Mouse (Mus musculus) midbrain, embryonic 11.5 days (tissue): ENCODE results near the gene Mef2d. TPM values are rescaled to one million over a fixed set of nuclear protein-coding genes. Genes with fewer than 3 reads are reported as not detected.
A peak's percentile ranks its signal among the peaks of the same experiment; 100 is the strongest.

Experiments
- ATAC-seq: fragments of 200-750 bp; cut with Nextera tagmentation; 2 replicates; pipeline ENCODE4 v1.8.0; 2017; ENCODE audit warnings: moderate TSS enrichment, moderate library complexity; ENCODE audit not compliant: low FRiP score
- DNase-seq: peaks from one replicate; pipeline ENCODE4 v3.0.0; 2015; ENCODE audit warnings: low spot score; ENCODE audit errors: missing footprints
- H3K27ac ChIP-seq: fragments of 300-500 bp; sonication (generic); 2 replicates; pipeline ENCODE4 v1.5.1; 2014; ENCODE audit warnings: low read depth, low read length
- H3K27me3 ChIP-seq: fragments of 300-500 bp; sonication (generic); 2 replicates; pipeline ENCODE4 v1.6.1; 2014; ENCODE audit warnings: mild to moderate bottlenecking, low read length, moderate library complexity, mixed read lengths; ENCODE audit not compliant: control insufficient read depth, insufficient read depth
- H3K36me3 ChIP-seq: fragments of 300-500 bp; sonication (generic); 2 replicates; pipeline ENCODE4 v1.6.1; 2014; ENCODE audit warnings: mild to moderate bottlenecking, low read length, moderate library complexity, mixed read lengths; ENCODE audit not compliant: control insufficient read depth, insufficient read depth
- H3K4me1 ChIP-seq: fragments of 300-500 bp; sonication (generic); 2 replicates; pipeline ENCODE4 v1.6.1; 2014; ENCODE audit warnings: low read length; ENCODE audit not compliant: control insufficient read depth, insufficient read depth
- H3K4me2 ChIP-seq: fragments of 300-500 bp; sonication (generic); 2 replicates; pipeline ENCODE4 v1.6.1; 2014; ENCODE audit warnings: mild to moderate bottlenecking, moderate library complexity
- H3K4me3 ChIP-seq: fragments of 300-500 bp; sonication (generic); 2 replicates; pipeline ENCODE4 v1.5.1; 2014; ENCODE audit warnings: low read depth, low read length
- H3K9ac ChIP-seq: fragments of 300-500 bp; sonication (generic); 2 replicates; pipeline ENCODE4 v1.6.1; 2014; ENCODE audit warnings: low read length
- H3K9me3 ChIP-seq: fragments of 300-500 bp; sonication (generic); 2 replicates; pipeline ENCODE4 v1.6.1; 2016; ENCODE audit warnings: low read length; ENCODE audit not compliant: control insufficient read depth
- WGBS: fragments of 180-500 bp; shearing (Covaris S2); extraction: QIAGEN DNeasy Blood & Tissue Kit; methylation state at CpG from one replicate; pipeline ENCODE4 v1.1.7; 2014; 5-methylcytosine and 5-hydroxymethylcytosine counted together
- polyA plus RNA-seq: library from polyadenylated mRNA; unstranded; fragments of >200 nt; fragmentation: Nextera tagmentation; extraction: Ambion mirVana; gene quantifications from 2 replicates; pipeline ENCODE4 v1.2.1, GENCODE M21; 2014

Mef2d gene
- polyA plus RNA-seq, 1 experiment from 2014 or later = 10.9 TPM

GRCm38 (mm10) chr3:88205176-88205562 is 63.0 kb downstream of the Mef2d start:
- H3K27ac ChIP-seq = peak overlapping the region; percentile 89
- H3K4me3 ChIP-seq = no peak overlapping the region
- H3K9ac ChIP-seq = peak overlapping the region; percentile 45; the same call in 1 of the 2 replicates
- WGBS = 2% methylated on average over 4 of the region's 4 CpGs
- H3K27me3 ChIP-seq = peaks cover 99% of the 10 kb centered on the region
- peak overlapping the region; percentile 21; the same call in 1 of the 2 replicates for H3K4me2 ChIP-seq
- H3K36me3 ChIP-seq = no peaks in the 10 kb centered on the region
- ATAC-seq (0 out of 2 replicates have a peak, but pooled peaks have one; percentile 17), DNase-seq (peak; percentile 88)
- peaks cover 43% of the 10 kb centered on the region for H3K4me1 ChIP-seq
- no peaks in the 10 kb centered on the region for H3K9me3 ChIP-seq

DNA sequence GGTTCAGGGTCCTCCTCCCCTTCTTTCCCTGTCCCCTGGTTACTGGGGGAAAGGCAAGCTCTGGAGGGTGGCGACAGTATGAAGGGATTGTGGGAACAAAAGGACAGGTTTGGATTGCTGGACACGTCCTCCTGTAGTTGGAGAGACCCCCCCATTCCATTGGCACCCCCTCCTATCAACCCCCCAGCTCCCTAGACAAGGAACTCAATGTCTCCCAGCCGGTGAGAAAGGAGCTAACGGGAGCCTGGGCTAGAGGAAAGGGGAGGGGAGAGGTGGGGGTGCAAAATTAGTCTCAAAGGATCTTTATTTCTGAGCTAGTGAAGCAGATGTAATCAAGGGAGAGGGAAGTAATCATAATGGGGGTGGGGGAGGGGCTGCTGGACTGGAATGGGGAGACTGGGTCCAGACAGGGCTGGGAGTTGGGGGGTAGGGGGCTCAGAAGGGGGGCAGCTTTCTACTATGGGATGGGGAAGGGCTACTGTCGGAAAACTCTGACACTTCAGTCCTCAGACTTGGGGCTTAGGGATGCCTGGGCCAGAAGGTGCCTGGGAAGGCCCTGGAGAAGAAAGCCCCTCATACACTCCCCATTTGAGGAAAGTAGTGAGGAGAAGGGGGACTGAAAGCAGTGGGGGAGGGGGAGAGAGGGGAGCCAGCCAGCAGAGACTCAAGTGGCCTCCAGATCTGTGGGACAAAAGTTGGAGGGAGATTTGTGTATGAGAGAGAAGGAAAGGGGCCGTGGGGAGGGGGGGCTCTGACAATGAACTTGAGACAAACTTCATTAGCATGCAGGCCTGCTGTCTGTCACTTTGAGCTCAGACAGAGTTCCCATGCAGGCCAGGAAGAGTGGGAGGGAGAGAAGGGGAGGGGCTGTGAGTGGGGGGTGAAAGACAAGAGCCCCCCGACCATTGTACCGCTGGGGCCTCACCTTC is 63.7 kb downstream of the Mef2d start:
- Histone ChIP-seq H3K27ac (peak overlapping the region; percentile 89), H3K9ac (peak overlapping the region; percentile 72; the same call in 1 of the 2 replicates), H3K4me3 (no peak overlapping the region; the same call in 1 of the 2 replicates), H3K27me3 (peaks cover 99% of the 10 kb centered on the region), H3K4me2 (peak overlapping the region; percentile 44), H3K4me1 (peaks cover 40% of the 10 kb centered on the region), H3K9me3 (no peaks in the 10 kb centered on the region), H3K36me3 (no peaks in the 10 kb centered on the region)
- peak; percentile 80 for ATAC-seq
- under 1% methylated on average over 8 of the region's 8 CpGs for WGBS
- peak; percentile 94 for DNase-seq

- peak overlapping the region; percentile 44; the same call in 1 of the 2 replicates for H3K4me3 ChIP-seq
- no peaks in the 10 kb centered on the region for H3K9me3 ChIP-seq
- 1% methylated on average over 3 of the region's 3 CpGs for WGBS
- no peaks in the 10 kb centered on the region for H3K36me3 ChIP-seq
- peak overlapping the region; percentile 89 for H3K27ac ChIP-seq
- peak overlapping the region; percentile 72; the same call in 1 of the 2 replicates for H3K9ac ChIP-seq
- ATAC-seq (peak; percentile 36; the same call in 1 of the 2 replicates), DNase-seq (no peak)
- H3K4me2 ChIP-seq = peak overlapping the region; percentile 44
- H3K27me3 ChIP-seq = peaks cover 99% of the 10 kb centered on the region
- H3K4me1 ChIP-seq = peaks cover 36% of the 10 kb centered on the region
These were observed 64.3 kb downstream of the Mef2d start for GRCm38 (mm10) chr3:88206500-88206899.

- Histone ChIP-seq H3K4me2 (peak overlapping the region; percentile 44), H3K9ac (peak overlapping the region; percentile 72), H3K27me3 (peaks cover 99% of the 10 kb centered on the region), H3K27ac (peak overlapping the region; percentile 89), H3K36me3 (no peaks in the 10 kb centered on the region), H3K9me3 (no peaks in the 10 kb centered on the region), H3K4me1 (peaks cover 34% of the 10 kb centered on the region), H3K4me3 (peak overlapping the region; percentile 44)
- 2% methylated on average over 14 of the region's 14 CpGs for WGBS
- ATAC-seq = peak; percentile 12; the same call in 1 of the 2 replicates
- DNase-seq = peak; percentile 93
These were observed 64.8 kb downstream of the Mef2d start for GRCm38 (mm10) chr3:88206901-88207371.

- Histone ChIP-seq H3K4me1 (peaks cover 34% of the 10 kb centered on the region), H3K4me3 (peak overlapping the region; percentile 44), H3K36me3 (no peaks in the 10 kb centered on the region), H3K27me3 (peaks cover 99% of the 10 kb centered on the region), H3K9ac (peak overlapping the region; percentile 72), H3K4me2 (peak overlapping the region; percentile 44), H3K27ac (peak overlapping the region; percentile 89), H3K9me3 (no peaks in the 10 kb centered on the region)
- ATAC-seq (peak; percentile 20; the same call in 1 of the 2 replicates), DNase-seq (peak; percentile 89)
- WGBS = under 1% methylated on average over 14 of the region's 15 CpGs
These were observed 65.4 kb downstream of the Mef2d start for GRCm38 (mm10) chr3:88207451-88208100.

- Histone ChIP-seq H3K27ac (no peak overlapping the region), H3K4me2 (peak overlapping the region; percentile 44), H3K9me3 (no peaks in the 10 kb centered on the region), H3K27me3 (peaks cover 98% of the 10 kb centered on the region), H3K36me3 (no peaks in the 10 kb centered on the region), H3K4me3 (peak overlapping the region; percentile 44), H3K4me1 (peaks cover 34% of the 10 kb centered on the region), H3K9ac (peak overlapping the region; percentile 72)
- 2% methylated on average over 3 of the region's 3 CpGs for WGBS
- ATAC-seq = no peak
- peak; percentile 93 for DNase-seq
These were observed 66.1 kb downstream of the Mef2d start for GRCm38 (mm10) chr3:88208226-88208720.

DNA sequence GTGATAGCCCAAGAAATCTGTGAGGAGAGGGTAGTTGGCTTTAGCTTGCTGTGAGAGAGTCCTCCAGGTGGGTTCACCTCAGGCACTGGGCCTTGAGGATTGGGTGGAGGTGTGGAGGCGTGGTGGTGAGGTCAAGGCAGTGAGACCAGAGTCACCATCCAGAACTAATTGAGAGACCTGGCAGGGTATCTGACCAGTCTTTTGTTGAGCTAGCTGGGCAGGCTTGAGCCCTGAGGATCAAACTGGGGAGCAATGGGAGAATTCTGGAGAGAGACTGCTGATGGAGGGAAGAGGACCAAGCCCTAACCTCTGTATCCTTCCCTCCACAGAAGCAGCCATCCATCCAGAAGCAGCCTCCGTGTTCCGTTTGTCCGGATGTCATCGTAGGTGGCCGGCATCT is 67.1 kb downstream of the Mef2d start:
- H3K4me2 ChIP-seq = peak overlapping the region; percentile 44
- H3K27me3 ChIP-seq = peaks cover 98% of the 10 kb centered on the region
- ATAC-seq (no peak), DNase-seq (peak; percentile 87)
- peaks cover 32% of the 10 kb centered on the region for H3K4me1 ChIP-seq
- 0% methylated on average over 6 of the region's 6 CpGs for WGBS
- no peak overlapping the region; the same call in 1 of the 2 replicates for H3K27ac ChIP-seq
- H3K9ac ChIP-seq = peak overlapping the region; percentile 45
- H3K36me3 ChIP-seq = no peaks in the 10 kb centered on the region
- no peaks in the 10 kb centered on the region for H3K9me3 ChIP-seq
- H3K4me3 ChIP-seq = peak overlapping the region; percentile 44

DNA sequence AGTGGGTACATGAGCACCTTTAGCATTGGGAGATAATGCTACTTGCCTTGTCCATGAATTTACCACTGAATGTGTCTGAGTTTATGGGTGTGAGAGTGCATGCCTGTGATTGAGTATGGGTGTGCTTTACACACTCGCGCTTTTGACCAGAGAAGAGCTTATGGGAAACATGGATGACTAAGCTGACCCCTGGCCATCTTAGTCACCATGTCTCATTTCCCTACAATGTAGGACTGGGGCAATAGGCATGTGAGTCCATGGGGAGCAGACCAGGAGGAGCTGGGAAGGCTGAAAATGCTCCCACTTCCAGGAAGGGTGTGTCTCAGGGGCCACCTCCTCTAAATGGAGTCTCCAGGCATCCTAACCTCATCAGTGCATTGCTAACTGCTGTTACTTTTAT is 67.9 kb downstream of the Mef2d start:
- 18% methylated on average over 2 of the region's 2 CpGs for WGBS
- peaks cover 33% of the 10 kb centered on the region for H3K4me1 ChIP-seq
- H3K27ac ChIP-seq = no peak overlapping the region
- no peak for ATAC-seq
- peak overlapping the region; percentile 44 for H3K4me2 ChIP-seq
- no peaks in the 10 kb centered on the region for H3K9me3 ChIP-seq
- H3K4me3 ChIP-seq = peak overlapping the region; percentile 44
- H3K9ac ChIP-seq = peak overlapping the region; percentile 45; the same call in 1 of the 2 replicates
- H3K36me3 ChIP-seq = no peaks in the 10 kb centered on the region
- peak; percentile 86 for DNase-seq
- peaks cover 98% of the 10 kb centered on the region for H3K27me3 ChIP-seq
